Mouse (Mus musculus) kidney, postnatal 4 days (tissue): ENCODE results near the gene Cadm3.

ENCODE experiments used
- DNase-seq, 2 experiments: peaks; one replicate each; pipeline ENCODE4 v3.0.0; 2021; ENCODE audit warnings: mixed read lengths in 2 of 2

Cadm3 gene

GRCm38 (mm10) chr1:173357799-173358198, 9.7 kb downstream of the Cadm3 start:
- DNase-seq: no peak

- DNase-seq: no peak
Measured at GRCm38 (mm10) chr1:173356699-173357098, 10.8 kb downstream of the Cadm3 start.

- no peak for DNase-seq
Measured at GRCm38 (mm10) chr1:173355107-173355846, 12.2 kb downstream of the Cadm3 start.

- DNase-seq: no peak
Measured at GRCm38 (mm10) chr1:173350372-173350957, 17.0 kb downstream of the Cadm3 start, which contains the start of gene Aim2. TSS of gene Aim2 (plus strand) at chr1:173350879.

- DNase-seq: peak; percentile 54 to 56
Measured at GRCm38 (mm10) chr1:173349946-173350345, 17.5 kb downstream of the Cadm3 start.

GRCm38 (mm10) chr1:173349192-173349591, 18.3 kb downstream of the Cadm3 start:
- no peak for DNase-seq

- no peak for DNase-seq
Measured at GRCm38 (mm10) chr1:173348527-173348926, 19.0 kb downstream of the Cadm3 start.

- no peak for DNase-seq
Measured at GRCm38 (mm10) chr1:173345112-173345511, 22.4 kb downstream of the Cadm3 start.

- DNase-seq: no peak
Measured at GRCm38 (mm10) chr1:173343934-173344333, 23.6 kb downstream of the Cadm3 start.

- DNase-seq: no peak
Measured at GRCm38 (mm10) chr1:173342425-173342824, 25.1 kb downstream of the Cadm3 start.

GRCm38 (mm10) chr1:173339543-173339942, 28.0 kb downstream of the Cadm3 start:
- DNase-seq: peak; percentile 70 to 72

GRCm38 (mm10) chr1:173337008-173337407, 30.5 kb downstream of the Cadm3 start:
- DNase-seq: no peak

GRCm38 (mm10) chr1:173335903-173336302, 31.6 kb downstream of the Cadm3 start:
- DNase-seq: no peak

GRCm38 (mm10) chr1:173333312-173334253, 33.9 kb downstream of the Cadm3 start, which contains the start of gene Ackr1:
TSS of gene Ackr1 (minus strand) at chr1:173333750.
- no peak for DNase-seq

GRCm38 (mm10) chr1:173332418-173332817, 35.1 kb downstream of the Cadm3 start:
- no peak for DNase-seq

- DNase-seq: no peak
Measured at GRCm38 (mm10) chr1:173329743-173330142, 37.8 kb downstream of the Cadm3 start.

GRCm38 (mm10) chr1:173329185-173329584, 38.3 kb downstream of the Cadm3 start:
- no peak for DNase-seq

GRCm38 (mm10) chr1:173328446-173328845, 39.0 kb downstream of the Cadm3 start:
- DNase-seq: no peak

- DNase-seq: no peak
Measured at GRCm38 (mm10) chr1:173326552-173326951, 40.9 kb downstream of the Cadm3 start.

- no peak for DNase-seq
Measured at GRCm38 (mm10) chr1:173325395-173325794, 42.1 kb downstream of the Cadm3 start.

GRCm38 (mm10) chr1:173324961-173325360, 42.5 kb downstream of the Cadm3 start:
- no peak for DNase-seq

- peak; percentile 40 to 43 for DNase-seq
Measured at GRCm38 (mm10) chr1:173323839-173324585, 43.5 kb downstream of the Cadm3 start.
